Mouse (Mus musculus) neural tube, embryonic 10.5 days (tissue): ENCODE results near the gene 5330417H12Rik.
A peak's percentile ranks its signal among the peaks of the same experiment; 100 is the strongest.

Experiments
- DNase-seq: peaks from one replicate; pipeline ENCODE4 v3.0.0-alpha.2; 2017; ENCODE audit warnings: low spot score; ENCODE audit errors: extremely low spot score

Gene 5330417H12Rik

GRCm38 (mm10) chr7:107628383-107628782, 3.4 kb upstream of the 5330417H12Rik start:
- DNase-seq = no peak

GRCm38 (mm10) chr7:107625781-107626180, 820 bp upstream of the 5330417H12Rik start:
- no peak for DNase-seq

- DNase-seq = no peak
These were observed 529 bp downstream of the 5330417H12Rik start for GRCm38 (mm10) chr7:107624432-107624831.

- DNase-seq = no peak
These were observed 4.8 kb downstream of the 5330417H12Rik start for GRCm38 (mm10) chr7:107620137-107620536.

- no peak for DNase-seq
These were observed 5.7 kb downstream of the 5330417H12Rik start for GRCm38 (mm10) chr7:107619225-107619624.

- DNase-seq = no peak
These were observed 6.7 kb downstream of the 5330417H12Rik start for GRCm38 (mm10) chr7:107618028-107618992.

- no peak for DNase-seq
These were observed 14.1 kb downstream of the 5330417H12Rik start for GRCm38 (mm10) chr7:107610880-107611279.

- DNase-seq = no peak
These were observed 15.2 kb downstream of the 5330417H12Rik start for GRCm38 (mm10) chr7:107609622-107610255.

- no peak for DNase-seq
These were observed 17.2 kb downstream of the 5330417H12Rik start for GRCm38 (mm10) chr7:107607766-107608165.

- no peak for DNase-seq
These were observed 22.0 kb downstream of the 5330417H12Rik start for GRCm38 (mm10) chr7:107602913-107603312.

GRCm38 (mm10) chr7:107602505-107602904, 22.5 kb downstream of the 5330417H12Rik start:
- no peak for DNase-seq

GRCm38 (mm10) chr7:107600651-107601050, 24.3 kb downstream of the 5330417H12Rik start:
- DNase-seq = no peak

GRCm38 (mm10) chr7:107597956-107598355, 27.0 kb downstream of the 5330417H12Rik start:
- no peak for DNase-seq

GRCm38 (mm10) chr7:107596753-107597152, 28.2 kb downstream of the 5330417H12Rik start:
- DNase-seq = no peak

GRCm38 (mm10) chr7:107595426-107595825, 29.5 kb downstream of the 5330417H12Rik start:
- DNase-seq = no peak

GRCm38 (mm10) chr7:107594857-107595402, 30.0 kb downstream of the 5330417H12Rik start, which contains the start of gene Ppfibp2:
Gene Ppfibp2 (plus strand): TSS chr7:107595207.
- peak; percentile 85 for DNase-seq

- DNase-seq = no peak
These were observed 30.6 kb downstream of the 5330417H12Rik start for GRCm38 (mm10) chr7:107594325-107594856.

GRCm38 (mm10) chr7:107593904-107594303, 31.1 kb downstream of the 5330417H12Rik start:
- DNase-seq = no peak

GRCm38 (mm10) chr7:107592641-107593040, 32.3 kb downstream of the 5330417H12Rik start:
- no peak for DNase-seq

GRCm38 (mm10) chr7:107574276-107574675, 50.7 kb downstream of the 5330417H12Rik start:
- no peak for DNase-seq
